Mouse (Mus musculus): ENCODE measurements around the gene Afg3l1. TPM values are rescaled to one million over a fixed set of nuclear protein-coding genes. Genes with fewer than 3 reads are reported as not detected.
"Not testable (repeated sequence)": the region's sequence is repeated elsewhere in the genome, so short reads cannot be mapped to it uniquely, and the experiment has no call there.

Gene Afg3l1
- total and polyA plus RNA-seq, 2 experiments, result 22.8 to 37.8 TPM

- TF ChIP-seq POLR2A (IDR thresholded peaks at IDR 0.05; ENCODE audit: extremely low read depth, insufficient read depth, low read length) (no peak), CTCF (IDR thresholded peaks at IDR 0.05; ENCODE audit: low read depth, low read length) (peak; percentile 87)
- peak overlapping the region; percentile 96 for H3K4me3 ChIP-seq (ENCODE audit: insufficient read depth, low read depth, low read length)
- H3K4me1 ChIP-seq (ENCODE audit: control insufficient read depth, insufficient read depth, low read length), result peaks cover 7% of the 10 kb centered on the region
- no peaks in the 10 kb centered on the region for H3K36me3 ChIP-seq (ENCODE audit: control insufficient read depth, insufficient read depth, low read length)
- under 1% methylated on average over 41 of the region's 41 CpGs for WGBS
- no peaks in the 10 kb centered on the region for H3K27me3 ChIP-seq (ENCODE audit: control insufficient read depth, insufficient read depth, low read length)
- H3K79me2 ChIP-seq (ENCODE audit: control insufficient read depth, insufficient read depth, low read length), result peaks cover 3% of the 10 kb centered on the region; the same call in 1 of the 2 replicates
- DNase-seq (ENCODE audit: extremely low read depth, low read depth, low spot score), result peak; percentile 85
- H3K27ac ChIP-seq (replicated peaks; ENCODE audit: insufficient read depth, low read depth, low read length), result peak overlapping the region; percentile 94
- H3K9ac ChIP-seq (ENCODE audit: low read depth, low read length), result peak overlapping the region; percentile 95
Observed at GRCm38 (mm10) chr8:123442871-123443575, 34.7 kb upstream of the Afg3l1 start.

GRCm38 (mm10) chr8:123443576-123443921, 34.2 kb upstream of the Afg3l1 start:
- DNase-seq (ENCODE audit: extremely low read depth, low read depth, low spot score), result peak; percentile 83
- Histone ChIP-seq H3K27ac (replicated peaks; ENCODE audit: insufficient read depth, low read depth, low read length) (peak overlapping the region; percentile 94), H3K4me1 (ENCODE audit: control insufficient read depth, insufficient read depth, low read length) (peaks cover 7% of the 10 kb centered on the region), H3K27me3 (ENCODE audit: control insufficient read depth, insufficient read depth, low read length) (no peaks in the 10 kb centered on the region), H3K36me3 (ENCODE audit: control insufficient read depth, insufficient read depth, low read length) (no peaks in the 10 kb centered on the region), H3K79me2 (ENCODE audit: control insufficient read depth, insufficient read depth, low read length) (peaks cover 3% of the 10 kb centered on the region; the same call in 1 of the 2 replicates), H3K4me3 (ENCODE audit: insufficient read depth, low read depth, low read length) (peak overlapping the region; percentile 96), H3K9ac (ENCODE audit: low read depth, low read length) (peak overlapping the region; percentile 95)
- WGBS, result 11% methylated on average over 4 of the region's 4 CpGs
- TF ChIP-seq POLR2A (IDR thresholded peaks at IDR 0.05; ENCODE audit: extremely low read depth, insufficient read depth, low read length) (no peak), CTCF (IDR thresholded peaks at IDR 0.05; ENCODE audit: low read depth, low read length) (no peak)

- Histone ChIP-seq H3K27ac (replicated peaks; ENCODE audit: insufficient read depth, low read depth, low read length) (peak overlapping the region; percentile 72; the same call in 1 of the 2 replicates), H3K4me1 (ENCODE audit: control insufficient read depth, insufficient read depth, low read length) (peaks cover 7% of the 10 kb centered on the region), H3K9ac (ENCODE audit: low read depth, low read length) (peak overlapping the region; percentile 25; the same call in 1 of the 2 replicates), H3K27me3 (ENCODE audit: control insufficient read depth, insufficient read depth, low read length) (no peaks in the 10 kb centered on the region), H3K4me3 (ENCODE audit: insufficient read depth, low read depth, low read length) (no peak overlapping the region), H3K79me2 (ENCODE audit: control insufficient read depth, insufficient read depth, low read length) (peaks cover 3% of the 10 kb centered on the region; the same call in 1 of the 2 replicates), H3K36me3 (ENCODE audit: control insufficient read depth, insufficient read depth, low read length) (no peaks in the 10 kb centered on the region)
- no peak for DNase-seq (ENCODE audit: extremely low read depth, low read depth, low spot score)
- 77% methylated on average over 6 of the region's 6 CpGs for WGBS
- no peak for TF ChIP-seq POLR2A (IDR thresholded peaks at IDR 0.05; ENCODE audit: extremely low read depth, insufficient read depth, low read length)
- no peak for TF ChIP-seq CTCF (IDR thresholded peaks at IDR 0.05; ENCODE audit: low read depth, low read length)
Observed at GRCm38 (mm10) chr8:123444131-123444530, 33.6 kb upstream of the Afg3l1 start.

GRCm38 (mm10) chr8:123445981-123446380, 31.7 kb upstream of the Afg3l1 start:
- Histone ChIP-seq H3K27ac (replicated peaks; ENCODE audit: insufficient read depth, low read depth, low read length) (no peak overlapping the region), H3K36me3 (ENCODE audit: control insufficient read depth, insufficient read depth, low read length) (no peaks in the 10 kb centered on the region; the same call in 1 of the 2 replicates), H3K4me3 (ENCODE audit: insufficient read depth, low read depth, low read length) (no peak overlapping the region), H3K79me2 (ENCODE audit: control insufficient read depth, insufficient read depth, low read length) (peaks cover 3% of the 10 kb centered on the region; the same call in 1 of the 2 replicates), H3K27me3 (ENCODE audit: control insufficient read depth, insufficient read depth, low read length) (no peaks in the 10 kb centered on the region), H3K9ac (ENCODE audit: low read depth, low read length) (no peak overlapping the region), H3K4me1 (ENCODE audit: control insufficient read depth, insufficient read depth, low read length) (peaks cover 7% of the 10 kb centered on the region)
- TF ChIP-seq CTCF (IDR thresholded peaks at IDR 0.05; ENCODE audit: low read depth, low read length) (no peak), POLR2A (IDR thresholded peaks at IDR 0.05; ENCODE audit: extremely low read depth, insufficient read depth, low read length) (no peak)
- DNase-seq (ENCODE audit: extremely low read depth, low read depth, low spot score), result no peak
- 89% methylated on average over 10 of the region's 10 CpGs for WGBS

GRCm38 (mm10) chr8:123446799-123447198, 30.9 kb upstream of the Afg3l1 start:
- DNase-seq (ENCODE audit: extremely low read depth, low read depth, low spot score), result no peak
- WGBS, result 92% methylated on average over 6 of the region's 6 CpGs
- no peak for TF ChIP-seq POLR2A (IDR thresholded peaks at IDR 0.05; ENCODE audit: extremely low read depth, insufficient read depth, low read length)
- TF ChIP-seq CTCF (IDR thresholded peaks at IDR 0.05; ENCODE audit: low read depth, low read length), result no peak

GRCm38 (mm10) chr8:123450783-123451182, 26.9 kb upstream of the Afg3l1 start:
- Histone ChIP-seq H3K4me1 (ENCODE audit: control insufficient read depth, insufficient read depth, low read length) (no peaks in the 10 kb centered on the region), H3K27me3 (ENCODE audit: control insufficient read depth, insufficient read depth, low read length) (no peaks in the 10 kb centered on the region), H3K4me3 (ENCODE audit: insufficient read depth, low read depth, low read length) (no peak overlapping the region), H3K27ac (replicated peaks; ENCODE audit: insufficient read depth, low read depth, low read length) (no peak overlapping the region), H3K79me2 (ENCODE audit: control insufficient read depth, insufficient read depth, low read length) (peaks cover 3% of the 10 kb centered on the region; the same call in 1 of the 2 replicates), H3K36me3 (ENCODE audit: control insufficient read depth, insufficient read depth, low read length) (peaks cover 15% of the 10 kb centered on the region), H3K9ac (ENCODE audit: low read depth, low read length) (no peak overlapping the region)
- TF ChIP-seq CTCF (IDR thresholded peaks at IDR 0.05; ENCODE audit: low read depth, low read length) (no peak), POLR2A (IDR thresholded peaks at IDR 0.05; ENCODE audit: extremely low read depth, insufficient read depth, low read length) (no peak)
- no peak for DNase-seq (ENCODE audit: extremely low read depth, low read depth, low spot score)
- 93% methylated on average over 5 of the region's 5 CpGs for WGBS

More at GRCm38 (mm10) chr8:123446799-123447198, 30.9 kb upstream of the Afg3l1 start:
- Histone ChIP-seq H3K27ac (replicated peaks; ENCODE audit: insufficient read depth, low read depth, low read length) (no peak overlapping the region), H3K36me3 (ENCODE audit: control insufficient read depth, insufficient read depth, low read length) (no peaks in the 10 kb centered on the region; the same call in 1 of the 2 replicates), H3K9ac (ENCODE audit: low read depth, low read length) (no peak overlapping the region), H3K27me3 (ENCODE audit: control insufficient read depth, insufficient read depth, low read length) (no peaks in the 10 kb centered on the region), H3K4me3 (ENCODE audit: insufficient read depth, low read depth, low read length) (no peak overlapping the region), H3K4me1 (ENCODE audit: control insufficient read depth, insufficient read depth, low read length) (peaks cover 7% of the 10 kb centered on the region), H3K79me2 (ENCODE audit: control insufficient read depth, insufficient read depth, low read length) (peaks cover 3% of the 10 kb centered on the region; the same call in 1 of the 2 replicates)

GRCm38 (mm10) chr8:123451747-123452146, 26.0 kb upstream of the Afg3l1 start:
- DNase-seq (ENCODE audit: extremely low read depth, low read depth, low spot score); H3K27me3 ChIP-seq (ENCODE audit: control insufficient read depth, insufficient read depth, low read length); H3K4me1 ChIP-seq (ENCODE audit: control insufficient read depth, insufficient read depth, low read length); H3K4me3 ChIP-seq (ENCODE audit: insufficient read depth, low read depth, low read length); H3K9ac ChIP-seq (ENCODE audit: low read depth, low read length); H3K79me2 ChIP-seq (ENCODE audit: control insufficient read depth, insufficient read depth, low read length); H3K27ac ChIP-seq (replicated peaks; ENCODE audit: insufficient read depth, low read depth, low read length): not testable (repeated sequence)
- WGBS, result 96% methylated on average over 12 of the region's 12 CpGs
- H3K36me3 ChIP-seq (ENCODE audit: control insufficient read depth, insufficient read depth, low read length), result peaks cover 15% of the 10 kb centered on the region

All from liver, adult 2 months (tissue).